Mouse (Mus musculus) heart, postnatal 10 days (tissue): ENCODE measurements around the gene Csrp2. TPM values are rescaled to one million over a fixed set of nuclear protein-coding genes. Genes with fewer than 3 reads are reported as not detected.
A peak's percentile ranks its signal among the peaks of the same experiment; 100 is the strongest.

ENCODE experiments used
- DNase-seq, 2 experiments: peaks; one replicate each; pipeline ENCODE4 v3.0.0; 2021
- intact Hi-C: fragments of 180-260 bp; cut with DNase I; formaldehyde crosslinking; loops from one replicate; pipeline ENCODE4 v1.15.1; 2025
- total RNA-seq, 2 experiments: library from RNA; stranded (reverse); gene quantifications; 2 replicates each; pipeline ENCODE4 v1.2.3; 2021

The Csrp2 gene
- total RNA-seq, 2 experiments from 2014 or later, result 155 to 161 TPM

DNA sequence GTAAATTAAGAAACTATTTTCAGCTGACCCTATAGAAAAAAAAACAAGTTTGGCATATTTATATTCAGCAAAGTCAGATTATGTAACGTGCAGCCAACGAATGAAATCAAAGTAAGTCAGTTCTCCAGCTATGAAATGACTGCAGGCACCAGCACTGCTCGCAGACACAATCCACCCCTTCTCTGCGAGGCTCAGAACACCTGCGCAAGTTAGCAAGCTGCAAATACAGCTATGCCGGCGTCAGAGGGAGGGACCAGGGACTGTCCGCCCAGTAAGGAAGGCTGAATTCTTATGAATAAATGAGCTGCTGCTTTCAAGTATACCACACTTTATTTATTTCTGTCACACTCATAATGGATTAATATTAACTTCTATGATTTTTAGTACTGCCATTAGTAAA lies 40.2 kb downstream of the Csrp2 start:
- intact Hi-C loops, result no loop called here
- DNase-seq, result no peak

DNA sequence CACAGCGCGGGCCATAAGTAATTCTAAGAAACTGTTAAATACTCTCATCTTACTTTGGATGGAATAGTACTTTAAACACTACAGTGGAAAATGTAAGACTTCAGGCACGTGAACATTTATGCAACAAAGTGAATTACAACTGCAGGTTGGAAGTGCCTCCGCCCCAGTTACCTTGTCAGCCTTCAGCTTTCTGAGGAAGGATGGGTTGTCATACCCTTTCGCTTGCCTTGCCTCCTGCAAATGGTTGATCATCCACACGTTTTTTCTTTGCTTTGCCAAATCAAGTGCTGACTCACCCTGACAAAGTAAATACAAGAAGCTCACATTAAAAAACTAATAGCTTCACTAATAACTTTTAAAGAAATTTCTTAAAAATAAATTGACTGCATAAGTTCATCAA lies 41.3 kb downstream of the Csrp2 start:
- intact Hi-C loops, result no loop called here
- no peak for DNase-seq

DNA sequence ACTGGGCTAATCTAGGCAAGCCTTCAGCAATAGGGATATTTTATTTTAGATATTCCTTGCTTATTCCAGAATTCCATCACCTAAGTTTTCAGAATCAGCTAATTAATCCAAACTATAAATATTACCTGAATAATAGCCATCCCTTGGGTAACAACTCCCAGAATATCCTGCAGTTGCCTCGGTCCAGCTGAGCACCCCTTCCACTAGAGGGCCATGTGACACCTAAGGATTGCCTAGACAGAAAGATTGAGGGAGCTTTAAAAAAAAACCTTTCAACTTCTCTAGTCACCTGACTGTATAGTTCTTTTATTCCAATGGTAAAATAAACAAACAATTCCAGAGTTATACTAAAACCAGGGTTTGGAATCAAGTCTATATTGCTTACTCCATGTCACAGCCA lies 42.6 kb downstream of the Csrp2 start:
- intact Hi-C loops, result no loop called here
- no peak for DNase-seq

DNA sequence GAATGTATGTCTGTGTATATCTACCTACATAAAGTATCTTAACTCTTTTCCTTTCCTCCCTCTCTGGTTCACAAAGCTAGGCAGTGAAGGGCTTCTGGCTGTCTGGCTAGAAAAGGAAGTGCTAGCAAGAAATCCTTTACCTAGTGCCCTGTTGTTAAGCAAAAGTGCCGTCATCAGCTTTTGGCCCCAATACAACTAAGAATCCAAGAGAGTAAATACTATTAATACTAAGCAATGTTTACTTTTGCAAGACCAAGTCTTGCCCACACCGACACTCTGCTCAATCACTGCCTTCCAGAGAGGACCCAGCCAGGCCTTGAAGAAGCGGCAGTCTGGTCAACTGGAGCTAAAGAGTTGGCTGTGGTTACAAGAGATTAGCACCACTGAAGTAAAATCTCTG lies 51.5 kb downstream of the Csrp2 start:
- intact Hi-C loops, result no loop called here
- DNase-seq, result no peak

DNA sequence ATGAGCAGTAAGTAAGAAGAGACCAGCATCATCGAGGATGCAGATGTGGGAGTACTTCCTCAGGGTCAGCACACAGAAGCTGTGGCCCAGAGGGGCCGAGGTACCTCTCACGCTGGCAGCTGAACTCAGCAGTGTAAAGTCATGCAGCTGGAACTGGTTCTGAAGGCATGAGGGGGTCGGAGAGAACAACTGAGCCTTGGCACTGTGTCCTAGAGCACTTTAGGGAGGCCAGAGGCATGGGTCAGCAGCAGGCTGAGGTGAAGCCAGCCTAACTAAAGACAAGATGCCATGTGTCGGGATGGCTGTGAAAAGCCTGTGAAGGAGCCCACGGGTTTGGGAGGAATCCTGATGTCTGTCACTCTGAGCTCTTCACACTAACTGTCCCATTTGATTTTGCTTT lies 51.9 kb downstream of the Csrp2 start:
- DNase-seq, result no peak
- intact Hi-C loops, result no loop called here

DNA sequence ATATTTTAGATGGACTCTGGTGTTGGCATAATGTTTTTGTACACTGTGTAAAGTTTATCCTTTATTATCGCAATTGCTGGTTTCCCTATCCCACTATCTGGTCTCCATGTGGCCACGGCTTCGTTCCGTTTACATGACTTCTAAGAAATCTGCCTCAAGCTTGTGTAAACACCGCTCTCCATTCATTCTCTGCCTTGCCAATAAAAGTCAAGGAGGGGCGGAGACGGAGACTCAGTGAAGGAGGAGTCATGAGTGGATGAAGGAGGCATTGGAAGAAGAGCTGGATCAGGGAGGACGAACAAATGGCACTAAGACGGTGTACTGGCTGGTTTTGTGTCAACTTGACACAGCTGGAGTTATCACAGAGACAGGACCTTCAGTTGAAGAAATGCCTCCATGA lies 52.4 kb downstream of the Csrp2 start:
- intact Hi-C loops, result no loop called here
- DNase-seq, result no peak

DNA sequence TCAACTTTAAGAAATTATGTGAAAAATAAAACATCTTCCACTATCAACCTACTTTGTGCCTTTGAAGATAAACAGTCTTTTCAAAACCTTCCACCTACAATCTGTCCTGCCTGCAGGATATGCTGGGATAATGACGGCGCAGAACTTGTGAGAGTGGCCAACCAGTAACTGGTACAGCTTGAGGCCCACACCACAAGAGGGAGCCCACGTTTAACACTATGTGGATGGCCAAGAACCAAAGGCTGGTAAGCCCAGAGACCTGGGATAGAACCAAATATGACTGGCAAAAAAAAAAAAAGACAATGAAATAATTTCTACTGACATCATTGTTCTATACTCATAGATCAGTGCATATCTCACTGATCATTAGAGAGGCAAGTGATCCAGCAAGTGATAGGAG lies 54.9 kb downstream of the Csrp2 start:
- intact Hi-C loops, result no loop called here
- DNase-seq, result peak; percentile 63 to 72

DNA sequence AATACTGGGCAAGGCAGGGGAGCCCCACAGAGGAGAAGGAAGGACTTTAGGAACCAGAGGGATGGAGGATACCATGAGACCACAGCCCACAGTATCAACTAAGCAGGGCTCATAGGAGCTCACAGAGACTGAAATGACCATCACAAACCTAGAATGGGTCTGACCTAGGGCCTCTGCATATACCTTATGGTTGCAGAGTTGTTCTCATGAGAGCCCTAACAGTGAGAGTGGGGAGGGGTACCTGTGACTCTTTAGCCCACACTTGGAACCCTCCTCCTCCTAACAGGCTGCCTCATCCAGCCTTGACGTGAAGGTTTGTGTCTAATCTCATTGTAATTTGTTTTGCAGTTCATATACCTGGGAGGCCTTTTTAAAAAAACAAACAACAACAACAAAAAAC lies 55.3 kb downstream of the Csrp2 start:
- intact Hi-C loops, result no loop called here
- no peak for DNase-seq

DNA sequence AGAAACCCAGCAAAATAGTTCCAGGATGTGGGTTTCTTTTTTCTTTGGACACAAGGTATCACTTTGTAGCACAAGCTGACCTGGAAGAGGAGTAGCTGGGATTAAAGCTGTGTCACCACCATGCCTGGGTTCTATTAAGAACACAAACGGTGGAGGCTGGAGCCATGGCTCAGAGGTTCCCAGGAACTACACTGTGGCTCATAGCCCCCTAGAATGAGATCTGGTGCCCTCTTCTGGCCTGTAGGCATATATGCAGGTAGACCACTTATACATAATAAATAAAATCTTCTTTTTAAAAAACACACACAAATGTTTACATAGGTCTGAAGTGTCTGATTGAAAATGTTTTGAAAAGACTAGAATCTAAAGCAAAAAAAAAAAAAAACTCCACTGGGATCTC lies 56.5 kb downstream of the Csrp2 start:
- intact Hi-C loops, result loop anchor here (1.0 kb wide), 2 partner anchors 124 to 182 kb away; no protein-coding TSS in a partner anchor

DNA sequence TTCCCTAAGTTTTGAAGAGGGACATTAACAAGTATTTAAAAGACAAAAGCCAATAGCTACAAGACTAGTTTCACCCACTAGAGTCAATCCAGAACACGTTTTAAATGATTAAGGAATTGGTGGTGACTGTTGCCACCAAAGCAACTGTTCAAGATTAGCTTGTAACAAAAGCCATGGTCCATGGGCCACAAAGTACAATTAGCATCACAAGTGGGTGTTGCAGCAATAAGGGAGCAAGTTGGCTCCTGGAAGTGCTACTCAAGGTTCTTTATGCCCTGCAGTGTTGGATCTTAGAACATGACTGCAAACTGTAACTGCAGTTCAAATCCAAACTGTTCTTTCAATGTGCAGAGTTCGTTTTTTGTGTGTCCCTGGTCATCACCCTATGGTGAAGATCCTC lies 57.8 kb downstream of the Csrp2 start:
- no peak for DNase-seq
- intact Hi-C loops, result no loop called here

More for the DNA sequence above, 56.5 kb downstream of the Csrp2 start:
- DNase-seq, result peak; percentile 46 to 53

DNA sequence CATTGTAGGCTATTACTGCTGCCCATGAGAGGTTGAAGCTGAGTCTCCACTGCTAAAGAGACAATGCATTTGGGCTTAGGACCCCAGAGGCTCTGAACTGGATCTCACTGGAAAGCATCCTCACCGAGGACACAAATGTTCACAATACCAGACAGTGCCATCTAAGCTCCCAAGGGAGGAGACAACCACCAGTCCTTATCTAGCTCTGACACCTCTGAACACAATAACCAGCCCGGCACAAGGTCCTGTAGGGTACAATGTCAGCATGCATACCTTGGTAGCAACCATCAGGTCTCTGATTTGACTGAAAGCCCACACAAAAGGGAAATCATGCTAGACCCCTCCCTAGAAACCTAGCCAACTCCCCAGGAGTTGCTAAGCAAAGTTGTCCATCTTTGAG lies 59.8 kb downstream of the Csrp2 start:
- no peak for DNase-seq
- intact Hi-C loops, result no loop called here

DNA sequence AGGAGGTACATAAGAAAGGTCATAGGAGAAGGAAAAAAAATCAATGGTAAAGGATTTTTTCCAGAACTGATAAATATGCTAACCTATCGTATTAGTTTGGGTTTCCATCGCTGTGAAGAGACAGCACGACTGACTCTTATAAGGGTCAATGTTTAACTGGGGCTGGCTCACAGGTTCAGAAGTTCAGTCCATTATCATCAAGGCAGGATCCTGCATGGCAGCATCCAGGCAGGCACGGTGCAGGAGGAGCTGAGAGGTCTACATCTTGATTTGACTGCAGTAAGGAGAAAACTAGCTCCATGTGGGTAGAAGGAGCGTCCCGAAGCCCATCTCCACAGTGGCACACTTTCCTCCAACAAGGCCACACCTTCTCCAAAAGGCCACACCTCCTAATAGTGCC lies 60.9 kb downstream of the Csrp2 start:
- intact Hi-C loops, result no loop called here
- DNase-seq, result no peak

DNA sequence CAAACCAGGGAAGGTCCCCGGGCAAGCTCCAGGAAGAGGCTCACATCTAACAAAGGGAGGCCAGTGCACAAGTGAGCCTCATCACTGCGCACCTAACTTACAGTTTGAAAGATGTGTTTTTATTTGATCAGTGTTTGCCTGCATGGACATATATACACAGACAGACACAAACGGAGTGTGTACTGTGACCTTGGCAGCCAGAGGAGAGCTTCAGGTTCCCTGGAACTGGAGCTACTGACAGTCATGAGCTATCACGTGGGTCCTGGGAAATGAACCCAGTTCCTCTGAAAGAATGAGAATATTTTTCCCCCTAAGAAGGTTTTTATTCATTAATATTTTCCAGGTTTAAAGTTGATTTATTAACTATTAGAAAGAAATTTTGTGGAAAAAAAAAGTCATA lies 63.2 kb downstream of the Csrp2 start:
- no peak for DNase-seq
- intact Hi-C loops, result no loop called here

DNA sequence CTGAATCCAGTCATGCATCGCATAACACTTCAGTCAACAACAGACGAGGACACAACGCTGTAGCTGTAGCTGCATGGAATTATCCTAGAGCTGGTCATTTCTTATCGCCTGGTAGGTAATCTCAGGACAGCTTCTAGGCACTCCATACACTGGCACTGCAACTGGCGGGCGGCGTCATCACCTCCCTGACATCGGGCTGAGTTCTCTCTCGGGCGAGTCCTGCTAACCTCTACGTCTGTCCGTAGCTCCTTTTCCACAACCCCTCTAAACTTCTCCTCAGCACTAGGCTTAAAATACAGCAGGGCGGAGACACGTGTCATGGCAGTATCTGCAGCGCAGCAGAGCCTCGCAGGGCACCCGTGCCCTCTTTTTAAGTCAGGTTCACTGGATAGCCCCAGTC lies 67.1 kb downstream of the Csrp2 start:
- intact Hi-C loops, result loop anchor here (5.0 kb wide), 1 partner anchor 176 kb away; the partner anchor contains the start of gene Osbpl8
- DNase-seq, result peak; percentile 41 to 45

Other genes starting within 250 kb of the Csrp2 start
- 1 to 10 TPM; 6.8 to 7.0 TPM for gene E2f7, start 174.3 kb upstream of the Csrp2 start, total RNA-seq
- 10 to 100 TPM; 25.3 to 29.7 TPM for gene Zdhhc17, start 90.4 kb downstream of the Csrp2 start, total RNA-seq
- gene Osbpl8, start 245.0 kb downstream of the Csrp2 start, total RNA-seq, result 10 to 100 TPM; 82.1 to 88.1 TPM